Mouse (Mus musculus): ENCODE results near the gene Irx5.
A peak's percentile ranks its signal among the peaks of the same experiment; 100 is the strongest.

Irx5 gene

GRCm38 (mm10) chr8:92357398-92357981 is at the start of gene Irx5:
TSS of gene Irx5 (plus strand) at chr8:92357625.
- no peak for DNase-seq (ENCODE audit: low read depth, low spot score)

GRCm38 (mm10) chr8:92312178-92312577 is 45.2 kb upstream of the Irx5 start:
- DNase-seq (ENCODE audit: low read depth, low spot score) = no peak

- DNase-seq (ENCODE audit: low read depth, low spot score) = no peak
Observed at GRCm38 (mm10) chr8:92313707-92314106, 43.7 kb upstream of the Irx5 start.

DNA sequence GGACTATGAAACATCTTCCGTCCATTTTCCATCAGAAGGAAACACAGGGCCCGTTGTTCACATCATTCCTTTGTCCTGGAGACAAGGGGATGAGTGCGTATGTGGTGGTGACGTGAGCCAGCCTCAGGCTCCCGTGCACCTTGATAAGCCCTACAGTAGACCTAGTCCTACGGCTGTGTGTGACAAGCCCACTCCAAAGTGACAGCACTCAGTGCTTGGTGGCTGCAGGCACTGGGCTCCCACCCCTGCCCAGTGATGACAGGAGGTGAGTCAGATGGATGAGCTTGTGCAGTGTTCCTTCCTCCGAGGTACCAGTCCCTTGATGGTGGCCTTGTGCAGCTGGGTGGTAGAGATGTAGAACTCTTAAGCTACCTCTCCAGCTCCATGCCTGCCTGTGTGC is 33.7 kb upstream of the Irx5 start:
- no peak for DNase-seq (ENCODE audit: low read depth, low spot score)

DNA sequence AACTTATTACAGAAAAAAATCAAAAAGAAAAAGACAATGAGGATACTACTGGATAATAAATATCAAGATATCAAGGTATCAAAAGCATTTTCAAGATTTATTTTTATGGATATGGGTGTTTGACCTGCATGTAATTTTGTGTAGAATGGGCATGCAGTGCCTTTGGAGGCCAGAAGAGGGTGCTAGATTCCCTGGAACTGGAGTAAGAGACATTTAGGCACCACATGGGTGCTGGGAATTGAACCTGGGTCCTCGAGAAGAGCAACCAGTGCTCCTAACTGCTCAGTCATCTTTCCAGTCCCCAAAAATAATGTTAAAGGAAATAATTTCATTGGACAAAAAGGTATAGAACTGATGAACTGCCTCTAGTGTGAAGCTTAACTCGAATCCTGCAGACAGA is 30.2 kb upstream of the Irx5 start:
- DNase-seq (ENCODE audit: low read depth, low spot score) = no peak

GRCm38 (mm10) chr8:92329273-92329672 is 28.2 kb upstream of the Irx5 start:
- no peak for DNase-seq (ENCODE audit: low read depth, low spot score)

GRCm38 (mm10) chr8:92331811-92332210 is 25.6 kb upstream of the Irx5 start:
- no peak for DNase-seq (ENCODE audit: low read depth, low spot score)

DNA sequence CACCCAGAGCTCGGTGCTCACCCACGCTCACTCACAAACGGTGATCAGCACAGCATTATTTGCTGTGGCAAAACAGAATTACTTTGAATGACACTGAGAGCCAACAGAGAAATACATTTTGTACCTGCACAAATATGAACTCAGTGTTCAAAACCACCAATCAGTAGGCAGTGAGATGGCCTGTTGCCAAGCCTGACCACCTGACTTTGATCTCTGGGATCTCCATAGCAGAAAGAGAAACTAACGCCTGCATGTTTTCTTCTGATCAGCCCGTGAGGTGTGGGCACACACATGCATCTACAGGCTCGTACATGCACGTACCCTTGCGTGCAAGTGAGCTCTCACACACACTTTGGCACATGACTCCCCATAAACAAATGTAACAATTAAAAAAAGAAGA is 24.0 kb upstream of the Irx5 start:
- no peak for DNase-seq (ENCODE audit: low read depth, low spot score)

DNA sequence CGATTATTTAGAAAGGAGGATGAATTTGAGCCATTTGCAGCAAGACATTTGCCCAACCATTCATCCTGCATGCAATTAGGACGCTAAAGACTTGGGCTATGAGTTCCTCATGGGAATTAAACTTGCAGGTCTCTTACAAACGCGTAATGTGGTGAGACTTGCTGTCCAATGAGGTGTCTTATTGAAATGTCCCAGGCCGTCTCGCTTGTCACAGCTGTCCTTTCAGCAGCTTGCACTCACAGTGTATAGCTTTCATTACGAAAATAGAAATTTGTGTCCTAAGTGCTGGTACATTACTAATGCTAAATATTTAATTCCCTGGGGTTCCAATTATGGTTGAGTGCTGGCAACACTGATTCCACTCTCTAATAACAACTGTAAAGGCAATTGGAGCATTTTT is 22.3 kb upstream of the Irx5 start:
- DNase-seq (ENCODE audit: low read depth, low spot score) = no peak

DNA sequence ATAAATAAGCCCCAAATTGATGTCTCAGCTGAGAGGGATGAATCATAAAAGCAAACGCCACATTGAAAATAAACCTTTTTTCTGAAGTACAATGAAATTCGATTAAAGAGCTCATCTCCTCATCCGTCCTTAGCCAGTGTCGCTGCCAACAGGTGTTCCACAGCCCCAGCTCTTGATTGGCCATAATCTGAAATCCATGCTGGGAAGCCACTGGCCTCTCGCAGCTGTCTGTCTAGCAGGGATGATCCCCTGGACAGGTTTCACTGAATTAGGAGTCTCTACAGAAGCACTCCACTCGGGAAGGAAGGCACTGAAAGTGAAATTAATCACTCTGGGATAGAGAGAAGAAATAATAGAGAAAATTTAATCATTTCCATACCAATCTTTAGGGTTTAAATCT is 21.4 kb upstream of the Irx5 start:
- no peak for DNase-seq (ENCODE audit: low read depth, low spot score)

GRCm38 (mm10) chr8:92343544-92343943 is 13.9 kb upstream of the Irx5 start:
- no peak for DNase-seq (ENCODE audit: low read depth, low spot score)

- no peak for DNase-seq (ENCODE audit: low read depth, low spot score)
Observed at GRCm38 (mm10) chr8:92349898-92350486, 7.4 kb upstream of the Irx5 start.

- DNase-seq (ENCODE audit: low read depth, low spot score) = no peak
Observed at GRCm38 (mm10) chr8:92353405-92353804, 4.0 kb upstream of the Irx5 start.

GRCm38 (mm10) chr8:92354536-92355482 is 2.6 kb upstream of the Irx5 start:
- DNase-seq (ENCODE audit: low read depth, low spot score) = no peak

DNA sequence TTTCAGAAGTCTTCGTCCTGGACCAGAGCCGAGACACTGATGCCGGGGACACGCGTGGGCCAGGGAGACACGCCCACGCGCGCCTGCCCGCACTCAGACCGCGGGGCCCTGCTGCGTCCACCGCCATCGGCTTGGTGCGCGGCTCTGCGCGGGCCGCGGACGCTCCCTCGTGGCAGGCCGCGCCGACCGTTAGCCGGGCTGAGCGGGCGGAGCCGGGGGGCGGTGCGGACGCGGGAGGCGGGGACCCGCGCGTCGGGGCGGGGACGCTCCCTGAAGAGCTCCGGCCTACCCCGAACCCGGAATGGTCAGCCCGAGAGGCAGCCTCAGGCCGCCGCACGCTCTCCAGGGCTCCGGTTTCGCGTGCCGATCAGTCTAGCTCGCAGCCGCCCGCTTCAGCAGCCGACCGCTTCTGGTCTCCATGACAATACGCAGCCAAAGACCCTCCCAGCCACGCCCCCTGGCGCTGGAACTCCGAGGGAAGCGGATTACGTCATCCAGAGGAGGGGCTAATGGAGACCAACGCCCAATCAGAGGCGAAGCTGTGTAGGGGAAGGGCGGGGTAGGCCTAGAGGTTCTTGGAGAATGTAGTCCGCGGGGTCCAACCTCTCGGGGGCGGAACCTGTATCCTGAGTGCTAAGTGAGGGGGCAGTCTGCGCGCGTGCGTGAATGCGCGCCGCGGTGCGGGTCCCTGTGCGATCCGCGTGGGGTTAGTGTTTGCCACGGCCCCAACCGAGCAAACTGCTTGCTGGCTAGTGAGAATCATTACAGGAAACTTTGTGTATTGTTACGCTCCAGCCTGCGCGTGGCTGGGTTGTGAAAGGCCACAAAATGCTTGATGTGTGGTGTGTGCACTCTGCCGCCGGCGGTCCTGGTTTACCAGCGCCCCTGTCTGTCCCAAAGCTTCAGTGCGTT is 1.5 kb upstream of the Irx5 start:
- peak; percentile 90 for DNase-seq (ENCODE audit: low read depth, low spot score)

- no peak for DNase-seq (ENCODE audit: low read depth, low spot score)
Observed at GRCm38 (mm10) chr8:92356613-92357375, 631 bp upstream of the Irx5 start.

DNA sequence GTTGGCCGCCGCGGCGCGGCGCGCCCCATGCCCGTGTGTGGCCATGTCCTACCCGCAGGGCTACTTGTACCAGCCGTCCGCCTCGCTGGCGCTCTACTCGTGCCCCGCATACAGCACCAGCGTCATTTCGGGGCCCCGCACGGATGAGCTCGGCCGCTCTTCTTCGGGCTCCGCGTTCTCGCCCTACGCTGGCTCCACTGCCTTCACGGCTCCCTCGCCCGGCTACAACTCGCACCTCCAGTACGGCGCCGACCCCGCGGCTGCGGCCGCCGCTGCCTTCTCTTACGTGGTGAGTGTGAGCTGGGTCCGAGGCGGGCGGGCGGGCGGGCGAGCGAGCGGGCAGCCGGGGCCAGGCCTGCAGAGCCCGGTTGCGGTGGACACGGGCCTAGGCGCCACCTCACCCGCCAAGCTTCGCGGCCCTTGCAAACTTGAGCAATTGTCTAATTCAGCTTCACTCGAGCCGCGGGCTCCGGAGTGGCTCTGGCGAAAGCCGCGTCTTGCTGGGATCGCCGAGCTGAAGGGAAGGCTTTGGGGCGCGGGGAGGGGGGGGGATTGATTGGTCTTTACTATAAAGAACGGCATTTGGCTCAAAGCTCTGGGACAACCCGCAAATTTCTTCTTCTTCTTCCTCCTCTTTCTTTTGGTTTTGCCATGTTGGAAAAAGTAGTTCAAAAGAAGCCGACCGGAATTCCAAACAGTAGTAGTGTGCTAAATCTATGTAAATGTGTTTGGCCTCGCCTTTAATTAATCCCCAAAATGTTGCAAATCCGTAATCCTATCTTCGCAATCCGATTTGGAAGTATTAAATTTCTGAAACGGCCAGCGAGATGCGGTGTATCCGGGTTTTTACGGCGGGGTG is 945 bp downstream of the Irx5 start:
- DNase-seq (ENCODE audit: low read depth, low spot score) = no peak

DNA sequence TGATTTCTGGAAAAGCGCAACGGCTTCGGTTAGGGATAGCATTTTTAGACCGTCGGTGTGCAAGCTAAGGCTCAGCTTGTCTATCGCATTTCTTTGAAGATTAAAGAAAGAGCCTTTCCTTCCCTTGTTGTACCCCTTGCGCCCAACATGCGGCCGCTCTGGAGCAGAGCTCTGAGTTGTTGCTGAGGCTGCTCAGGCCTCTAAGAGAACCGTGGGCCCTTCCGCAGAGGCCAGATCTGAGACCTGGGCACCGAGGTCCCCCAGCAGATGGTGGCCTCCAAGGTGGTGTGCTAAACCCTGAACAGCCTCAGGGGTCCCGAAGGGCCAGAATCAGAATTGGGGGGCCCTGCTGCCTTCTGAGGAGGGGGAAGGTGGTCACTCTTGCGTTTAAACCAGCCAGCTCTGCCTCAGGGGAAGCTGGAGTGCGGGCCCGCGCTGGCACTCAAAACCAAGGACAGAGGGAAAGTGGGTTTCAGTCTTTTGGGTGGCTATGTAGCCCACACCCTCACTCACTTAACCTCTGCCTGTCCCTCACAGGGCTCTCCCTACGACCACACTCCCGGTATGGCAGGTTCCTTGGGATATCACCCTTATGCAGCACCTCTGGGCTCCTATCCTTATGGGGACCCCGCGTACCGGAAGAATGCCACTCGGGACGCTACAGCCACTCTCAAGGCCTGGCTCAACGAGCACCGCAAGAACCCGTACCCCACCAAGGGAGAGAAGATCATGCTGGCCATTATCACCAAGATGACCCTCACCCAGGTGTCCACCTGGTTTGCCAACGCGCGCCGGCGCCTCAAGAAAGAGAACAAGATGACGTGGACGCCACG is 1.8 kb downstream of the Irx5 start:
- DNase-seq (ENCODE audit: low read depth, low spot score) = no peak

DNA sequence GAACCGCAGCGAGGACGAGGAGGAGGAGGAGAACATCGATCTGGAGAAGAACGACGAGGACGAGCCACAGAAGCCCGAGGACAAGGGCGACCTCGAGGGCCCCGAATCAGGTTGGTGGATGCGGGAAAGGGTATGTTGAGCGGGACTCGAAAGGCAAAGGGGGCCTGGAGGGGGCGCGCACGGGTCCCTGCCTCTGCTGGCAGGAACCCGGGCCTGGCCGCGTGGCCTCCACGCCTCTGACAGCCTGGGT is 2.3 kb downstream of the Irx5 start:
- no peak for DNase-seq (ENCODE audit: low read depth, low spot score)

Measured in telencephalon, adult 2 months (tissue).